ENCODE assay signal across 17 mouse cellular contexts in the genomic region with DNA sequence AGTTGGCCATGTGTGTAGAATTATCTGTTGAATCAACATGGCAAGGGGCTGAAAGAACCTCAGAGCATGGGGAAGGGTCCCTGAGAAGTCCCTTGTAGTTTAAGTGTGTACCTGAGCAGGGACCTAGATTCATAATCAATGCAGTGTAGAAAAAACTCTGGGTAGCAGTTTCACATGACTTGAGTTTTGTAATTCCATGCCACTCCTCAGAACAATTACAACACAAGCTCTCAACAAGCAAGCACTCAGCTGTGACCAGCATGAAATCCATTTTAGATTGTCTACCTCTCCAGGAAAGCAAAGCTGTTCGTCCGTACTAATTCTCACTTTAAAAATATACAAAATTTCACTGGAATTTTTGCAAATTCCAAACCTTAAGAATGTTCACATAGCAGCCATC. TPM values are rescaled to one million over a fixed set of nuclear protein-coding genes. Genes with fewer than 3 reads are reported as not detected.
DNase-seq lines count a peak whose midpoint lies in the region; ATAC-seq lines count a peak whose summit lies in the region.
"Had no signal": no experiment of that assay in that cellular context is flagged by ENCODE, and none has a peak within 500 bp of the region (broad histone marks: within the 10 kb centered on the region; RNA-seq: fewer than 3 reads in every experiment).

No protein-coding gene starts in this region.

- peak overlapping the region; percentile 73; the same call in 1 of the 2 replicates for H3K27ac ChIP-seq in lung, embryonic 15.5 days
- H3K27ac ChIP-seq in embryonic facial prominence, embryonic 10.5 days (replicated peaks) = peak overlapping the region; percentile 76; the same call in 1 of the 2 replicates
- H3K27ac ChIP-seq in embryonic facial prominence, embryonic 15.5 days (replicated peaks) = 0 out of 2 replicates have a peak overlapping the region, but pooled peaks have one; percentile 63
- peak overlapping the region; percentile 39; the same call in 1 of the 2 replicates for H3K27ac ChIP-seq in stomach, embryonic 14.5 days (ENCODE audit: low read length)
- H3K27ac ChIP-seq: hindbrain, embryonic 10.5 days had no signal

- H3K4me1 ChIP-seq in lung, embryonic 15.5 days = peaks cover 62% of the 10 kb centered on the region
- H3K4me1 ChIP-seq in embryonic facial prominence, embryonic 10.5 days = peaks cover 69% of the 10 kb centered on the region
- peaks cover 65% of the 10 kb centered on the region for H3K4me1 ChIP-seq in embryonic facial prominence, embryonic 15.5 days
- peaks cover 56% of the 10 kb centered on the region for H3K4me1 ChIP-seq in stomach, embryonic 14.5 days (ENCODE audit: control insufficient read depth, insufficient read depth, low read length)

- no peak for ATAC-seq in lung, embryonic 15.5 days (ENCODE audit: borderline replicate concordance, extremely low read depth, low FRiP score, low TSS enrichment)
- ATAC-seq in embryonic facial prominence, embryonic 15.5 days (ENCODE audit: insufficient number of reproducible peaks, low FRiP score, low TSS enrichment, low read depth) = no peak
- ATAC-seq in stomach, embryonic 14.5 days (ENCODE audit: insufficient number of reproducible peaks, insufficient read depth, low FRiP score, low read depth) = no peak
- ATAC-seq: CD4-positive, CD25-positive, alpha-beta regulatory T cell, adult 4 months; liver, postnatal 0 days had no signal

- H3K4me2 ChIP-seq in lung, embryonic 15.5 days = no peak overlapping the region
- no peak overlapping the region for H3K4me2 ChIP-seq in embryonic facial prominence, embryonic 15.5 days (replicated peaks)
- no peak overlapping the region for H3K4me2 ChIP-seq in stomach, embryonic 14.5 days (replicated peaks; ENCODE audit: low read depth, low read length)

- DNase-seq in lung, postnatal 14 days = no peak
- no peak for DNase-seq in embryonic facial prominence, embryonic 10.5 days (ENCODE audit: low spot score)
- no peak for DNase-seq in cerebellum, postnatal 25 days
- DNase-seq in spleen, postnatal 10 days (ENCODE audit: low spot score in 2 of 2) = no peak
- DNase-seq: adrenal gland, adult 8-10 months; cerebellum, adult 9-10 months; embryo, embryonic 11 days; kidney, postnatal 4 days; layer of hippocampus, postnatal 36 days; liver, postnatal 0 days; right cerebral cortex, postnatal 25 days; thymus, adult 2 months had no signal

- no peaks in the 10 kb centered on the region for H3K27me3 ChIP-seq in lung, embryonic 15.5 days
- no peaks in the 10 kb centered on the region for H3K27me3 ChIP-seq in embryonic facial prominence, embryonic 10.5 days (replicated peaks; ENCODE audit: low read depth, poor library complexity, severe bottlenecking)
- no peaks in the 10 kb centered on the region for H3K27me3 ChIP-seq in embryonic facial prominence, embryonic 15.5 days
- no peaks in the 10 kb centered on the region for H3K27me3 ChIP-seq in stomach, embryonic 14.5 days (ENCODE audit: control insufficient read depth, insufficient read depth, low read length)

- H3K4me3 ChIP-seq in lung, embryonic 15.5 days = no peak overlapping the region
- H3K4me3 ChIP-seq in embryonic facial prominence, embryonic 10.5 days = no peak overlapping the region
- no peak overlapping the region for H3K4me3 ChIP-seq in embryonic facial prominence, embryonic 15.5 days (replicated peaks)
- H3K4me3 ChIP-seq in stomach, embryonic 14.5 days (ENCODE audit: low read depth, low read length) = no peak overlapping the region
- H3K4me3 ChIP-seq: hindbrain, embryonic 10.5 days had no signal

- H3K9ac ChIP-seq in lung, embryonic 15.5 days = no peak overlapping the region
- H3K9ac ChIP-seq in embryonic facial prominence, embryonic 15.5 days = no peak overlapping the region
- no peak overlapping the region for H3K9ac ChIP-seq in stomach, embryonic 14.5 days (replicated peaks; ENCODE audit: low read depth, low read length)
- H3K9ac ChIP-seq: liver, postnatal 0 days had no signal

- no peaks in the 10 kb centered on the region for H3K9me3 ChIP-seq in lung, embryonic 15.5 days
- H3K9me3 ChIP-seq in embryonic facial prominence, embryonic 10.5 days = no peaks in the 10 kb centered on the region
- no peaks in the 10 kb centered on the region for H3K9me3 ChIP-seq in embryonic facial prominence, embryonic 15.5 days (replicated peaks)
- H3K9me3 ChIP-seq in stomach, embryonic 14.5 days (ENCODE audit: control insufficient read depth, low read depth, low read length) = no peaks in the 10 kb centered on the region
- H3K9me3 ChIP-seq: hindbrain, embryonic 10.5 days had no signal

- peaks cover 13% of the 10 kb centered on the region; the same call in 1 of the 2 replicates for H3K36me3 ChIP-seq in lung, embryonic 15.5 days
- peaks cover 38% of the 10 kb centered on the region for H3K36me3 ChIP-seq in embryonic facial prominence, embryonic 10.5 days (replicated peaks)
- H3K36me3 ChIP-seq in embryonic facial prominence, embryonic 15.5 days = peaks cover 20% of the 10 kb centered on the region
- peaks cover 26% of the 10 kb centered on the region for H3K36me3 ChIP-seq in stomach, embryonic 14.5 days (ENCODE audit: control insufficient read depth, insufficient read depth, low read length)

- WGBS in lung, embryonic 15.5 days = 56% methylated on average over 2 of the region's 2 CpGs
- 74% methylated on average over 2 of the region's 2 CpGs for WGBS in embryonic facial prominence, embryonic 10.5 days
- WGBS in embryonic facial prominence, embryonic 15.5 days = 54% methylated on average over 2 of the region's 2 CpGs
- WGBS in stomach, embryonic 14.5 days = 55% methylated on average over 2 of the region's 2 CpGs

RNA-seq across cellular contexts. Expression of gene Rgmb, which starts 20.9 kb away (rescaled TPM):
- 13.5 and 14.6 TPM in 2 replicates for polyA plus RNA-seq in lung, embryonic 15.5 days (2015; fragmentation: Nextera tagmentation; extraction: Ambion mirVana)
- polyA plus RNA-seq in embryonic facial prominence, embryonic 10.5 days (2016; fragmentation: Nextera tagmentation; extraction: Ambion mirVana) = 17.3 and 18.1 TPM in 2 replicates
- polyA plus RNA-seq in embryonic facial prominence, embryonic 15.5 days (2015; fragmentation: Nextera tagmentation; extraction: Ambion mirVana) = 27.9 and 28.9 TPM in 2 replicates
- 64.0 and 74.5 TPM in 2 replicates for polyA plus RNA-seq in stomach, embryonic 14.5 days (2014; fragmentation: Nextera tagmentation; extraction: Ambion mirVana)
